Mouse (Mus musculus) cerebellum, adult 2 months (tissue): ENCODE measurements around the gene Arhgef7. TPM values are rescaled to one million over a fixed set of nuclear protein-coding genes. Genes with fewer than 3 reads are reported as not detected.

Experiments used
- DNase-seq, 2 experiments: peaks; one replicate each; pipeline ENCODE4 v3.0.0; 2021
- H3K27ac ChIP-seq: fragments of 200-500 bp; 2 replicates; pipeline ENCODE4 v1.5.1; 2012; ENCODE audit warnings: low read length, control low read depth, inconsistent platforms; ENCODE audit not compliant: insufficient read depth
- H3K27me3 ChIP-seq: fragments of 200-500 bp; 2 replicates; pipeline ENCODE4 v1.6.1; 2012; ENCODE audit warnings: inconsistent platforms, mild to moderate bottlenecking, low read length, moderate library complexity; ENCODE audit not compliant: control insufficient read depth, insufficient read depth
- H3K4me1 ChIP-seq: fragments of 200-500 bp; 2 replicates; pipeline ENCODE4 v1.6.1; 2011; ENCODE audit warnings: low read length; ENCODE audit not compliant: control insufficient read depth, insufficient read depth
- H3K4me3 ChIP-seq: fragments of 200-500 bp; replicated peaks from 2 replicates; pipeline ENCODE3; 2011; ENCODE audit warnings: mild to moderate bottlenecking, low read depth, low read length, control low read depth; ENCODE audit not compliant: insufficient read depth
- CTCF ChIP-seq: fragments of 200-500 bp; IDR thresholded peaks from 2 replicates; pipeline ENCODE4 v1.5.1; 2011; ENCODE audit warnings: low read depth, mild to moderate bottlenecking, control low read depth, low read length, moderate library complexity, borderline replicate concordance; ENCODE audit not compliant: insufficient read depth
- POLR2A ChIP-seq: fragments of 200-500 bp; IDR thresholded peaks from 2 replicates; pipeline ENCODE4 v1.6.1; 2011; ENCODE audit warnings: low read length, control low read depth, borderline replicate concordance; ENCODE audit not compliant: insufficient read depth
- WGBS: fragments of 180-500 bp; shearing (Covaris S2); methylation state at CpG from one replicate; pipeline ENCODE4 v1.1.7; 2018; 5-methylcytosine and 5-hydroxymethylcytosine counted together
- polyA plus RNA-seq: library from polyadenylated mRNA; depleted of rRNA; stranded (reverse); fragments of >200 nt; gene quantifications from 2 replicates; pipeline ENCODE4 v1.2.3, GENCODE M21; 2012

The Arhgef7 gene
- polyA plus RNA-seq, 1 experiment = 134 TPM

- Histone ChIP-seq H3K4me1 (peaks cover 71% of the 10 kb centered on the region), H3K27ac (peak overlapping the region; percentile 35), H3K4me3 (no peak overlapping the region), H3K27me3 (no peaks in the 10 kb centered on the region)
- no peak for TF ChIP-seq POLR2A
- no peak for TF ChIP-seq CTCF
- WGBS = 24% methylated on average over 6 of the region's 6 CpGs
- no peak for DNase-seq
Observed at GRCm38 (mm10) chr8:11782607-11783006, 55.1 kb downstream of the Arhgef7 start.

DNA sequence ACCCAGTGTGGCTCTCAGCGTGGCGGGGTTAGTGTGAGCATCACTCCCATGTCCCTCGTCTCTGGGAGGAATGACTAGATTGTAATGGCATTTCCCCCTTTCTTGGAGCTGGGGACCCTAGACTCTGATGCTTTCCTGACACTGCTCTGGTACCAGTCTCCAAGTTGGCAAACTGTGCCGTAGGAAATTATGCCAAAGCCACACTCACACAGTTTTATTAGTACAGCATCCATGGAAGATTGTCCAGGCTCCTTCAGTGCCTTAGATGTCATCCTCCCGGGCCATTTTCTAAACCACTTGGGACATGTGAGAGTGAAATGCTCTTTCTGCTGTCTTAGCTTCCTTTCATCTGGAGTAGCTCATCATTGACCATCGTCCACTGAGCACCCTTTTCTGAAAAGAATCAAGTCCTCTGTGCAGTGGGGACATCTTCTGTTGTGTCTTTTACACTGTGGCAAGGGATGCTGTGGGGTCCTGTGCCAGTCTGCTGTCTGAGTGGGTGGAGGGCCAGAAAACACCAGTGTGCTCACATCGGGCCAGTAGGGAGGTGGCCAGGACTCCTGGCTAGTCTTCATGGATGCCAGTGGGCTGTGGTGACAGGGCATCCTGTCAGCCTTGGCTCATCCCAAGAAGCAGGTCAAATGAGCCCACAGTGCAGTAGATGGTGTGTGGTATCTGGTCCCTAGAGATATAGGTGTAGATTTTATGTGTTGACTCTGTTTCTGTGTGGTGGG, 56.5 kb downstream of the Arhgef7 start:
- DNase-seq = peak in 1 of 2 experiments; percentile 65
- TF ChIP-seq CTCF (no peak), POLR2A (no peak)
- Histone ChIP-seq H3K4me1 (peaks cover 61% of the 10 kb centered on the region), H3K4me3 (peak overlapping the region; percentile 23), H3K27me3 (no peaks in the 10 kb centered on the region), H3K27ac (peak overlapping the region; percentile 35)
- 16% methylated on average over 7 of the region's 7 CpGs for WGBS

- Histone ChIP-seq H3K27me3 (no peaks in the 10 kb centered on the region), H3K4me3 (no peak overlapping the region), H3K27ac (peak overlapping the region; percentile 8), H3K4me1 (peaks cover 63% of the 10 kb centered on the region)
- peak; percentile 77 to 84 for DNase-seq
- TF ChIP-seq CTCF (no peak), POLR2A (no peak)
- 10% methylated on average over 4 of the region's 4 CpGs for WGBS
Observed at GRCm38 (mm10) chr8:11785121-11785520, 57.6 kb downstream of the Arhgef7 start.

DNA sequence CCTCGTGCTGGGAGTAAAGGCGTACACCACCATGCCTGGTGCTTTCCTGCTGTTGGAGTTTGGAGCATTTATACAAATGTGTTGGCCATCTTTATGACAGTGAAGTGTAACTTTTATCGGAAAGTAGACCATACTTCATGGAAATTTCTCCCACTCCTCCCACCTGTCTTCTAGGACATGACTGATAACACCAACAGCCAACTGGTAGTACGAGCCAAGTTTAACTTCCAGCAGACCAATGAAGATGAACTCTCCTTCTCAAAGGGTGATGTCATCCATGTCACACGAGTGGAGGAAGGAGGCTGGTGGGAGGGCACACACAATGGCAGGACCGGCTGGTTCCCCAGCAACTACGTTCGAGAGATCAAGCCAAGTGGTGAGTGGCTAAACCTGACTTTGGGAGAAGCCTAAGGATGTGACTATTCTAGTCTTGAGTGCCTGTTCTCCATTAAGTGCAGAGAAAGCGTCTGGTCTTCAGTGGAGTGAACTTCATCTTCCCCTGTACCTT, 58.1 kb downstream of the Arhgef7 start:
- DNase-seq = no peak
- Histone ChIP-seq H3K27me3 (no peaks in the 10 kb centered on the region), H3K4me1 (peaks cover 62% of the 10 kb centered on the region), H3K4me3 (no peak overlapping the region), H3K27ac (peak overlapping the region; percentile 8)
- TF ChIP-seq POLR2A = no peak
- no peak for TF ChIP-seq CTCF
- 22% methylated on average over 9 of the region's 9 CpGs for WGBS

- Histone ChIP-seq H3K4me1 (peaks cover 57% of the 10 kb centered on the region), H3K27ac (no peak overlapping the region), H3K4me3 (no peak overlapping the region), H3K27me3 (no peaks in the 10 kb centered on the region)
- WGBS = 29% methylated on average over 8 of the region's 8 CpGs
- DNase-seq = peak; percentile 80 to 85
- TF ChIP-seq CTCF (peak; percentile 64), POLR2A (no peak)
Observed at GRCm38 (mm10) chr8:11788252-11788651, 60.7 kb downstream of the Arhgef7 start.

- H3K4me1 ChIP-seq = peaks cover 48% of the 10 kb centered on the region
- 66% methylated on average over 5 of the region's 5 CpGs for whole genome bisulfite sequencing
Observed at GRCm38 (mm10) chr8:11789168-11789567, 61.6 kb downstream of the Arhgef7 start.

GRCm38 (mm10) chr8:11794956-11795355, 67.4 kb downstream of the Arhgef7 start:
- no peaks in the 10 kb centered on the region for H3K27me3 ChIP-seq
- peaks cover 60% of the 10 kb centered on the region for H3K4me1 ChIP-seq
- no peak for TF ChIP-seq CTCF
- TF ChIP-seq POLR2A = no peak
- peak; percentile 82 to 89 for DNase-seq
- no peak overlapping the region for H3K4me3 ChIP-seq
- peak overlapping the region; percentile 90 for H3K27ac ChIP-seq

More at GRCm38 (mm10) chr8:11789168-11789567, 61.6 kb downstream of the Arhgef7 start:
- TF ChIP-seq POLR2A (no peak), CTCF (no peak)
- H3K4me3 ChIP-seq = no peak overlapping the region
- no peak for DNase-seq
- no peak overlapping the region for H3K27ac ChIP-seq
- no peaks in the 10 kb centered on the region for H3K27me3 ChIP-seq

GRCm38 (mm10) chr8:11797128-11797527, 69.6 kb downstream of the Arhgef7 start:
- 17% methylated on average over 8 of the region's 8 CpGs for whole genome bisulfite sequencing
- H3K4me1 ChIP-seq = peaks cover 50% of the 10 kb centered on the region
- DNase-seq = no peak
- H3K4me3 ChIP-seq = no peak overlapping the region
- TF ChIP-seq CTCF (no peak), POLR2A (0 out of 2 replicates have a peak, but pooled peaks have one; percentile 9)
- H3K27me3 ChIP-seq = no peaks in the 10 kb centered on the region
- peak overlapping the region; percentile 23; the same call in 1 of the 2 replicates for H3K27ac ChIP-seq
